Mouse (Mus musculus): ENCODE measurements at regions not wholly inside any gene's neighbourhood (a gene's known extent, or its start where the extent isn't known, plus 50 kb on each side); places are given as distances from the start of the nearest gene placed in this dataset.

DNA sequence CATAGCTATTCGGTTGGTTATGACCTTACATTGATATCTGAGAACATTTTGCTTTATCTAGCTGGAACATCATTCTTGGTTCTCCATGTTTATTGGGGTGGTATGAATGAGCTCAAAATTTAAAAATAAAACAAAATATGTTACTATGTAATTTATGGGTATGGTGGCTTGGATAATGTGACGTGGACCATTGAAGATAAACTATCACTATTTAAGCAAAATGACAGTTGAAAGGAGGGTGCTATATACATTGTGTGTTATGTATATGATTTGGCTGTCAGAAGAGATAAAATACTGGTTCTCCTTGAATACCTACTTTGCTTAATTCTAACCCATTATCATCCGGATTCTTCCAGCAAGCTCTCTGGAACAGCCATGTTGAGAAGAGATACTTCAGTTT is 424.2 kb upstream of the Zeb2 start:
- WGBS, result 95% methylated on average over 3 of the region's 3 CpGs
- Histone ChIP-seq H3K27ac (ENCODE audit: low read depth, low read length) (no peak overlapping the region), H3K4me2 (replicated peaks; ENCODE audit: low read depth, low read length) (no peak overlapping the region), H3K9me3 (ENCODE audit: control insufficient read depth, low read length) (no peaks in the 10 kb centered on the region), H3K9ac (ENCODE audit: low read depth, low read length) (no peak overlapping the region), H3K27me3 (ENCODE audit: control insufficient read depth, insufficient read depth, low read length) (no peaks in the 10 kb centered on the region), H3K36me3 (ENCODE audit: control insufficient read depth, insufficient read depth, low read length) (no peaks in the 10 kb centered on the region), H3K4me3 (ENCODE audit: low read length) (no peak overlapping the region), H3K4me1 (ENCODE audit: control insufficient read depth, insufficient read depth, low read length) (no peaks in the 10 kb centered on the region)
- ATAC-seq (ENCODE audit: low FRiP score, low TSS enrichment), result no peak

DNA sequence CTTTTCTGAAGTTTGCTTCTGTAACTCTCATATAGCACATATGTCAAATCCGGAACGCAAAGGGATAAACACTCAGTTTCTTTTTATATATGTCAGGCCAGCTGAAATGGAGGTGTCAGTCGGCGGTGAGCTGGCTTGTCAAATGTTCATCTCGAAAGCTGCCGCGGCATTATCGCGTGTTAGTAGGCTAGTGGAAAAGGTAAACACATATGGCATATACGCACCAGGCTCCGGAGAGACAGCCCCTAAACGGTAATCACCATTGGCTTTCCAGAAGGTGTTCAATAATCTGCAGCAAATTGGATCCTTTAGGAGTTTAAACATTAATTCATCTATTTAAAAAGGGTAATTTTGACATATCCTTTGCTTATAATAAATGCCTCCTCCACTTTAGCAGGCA is 421.8 kb upstream of the Zeb2 start:
- no peaks in the 10 kb centered on the region for H3K4me1 ChIP-seq (ENCODE audit: control insufficient read depth, insufficient read depth, low read length)
- H3K9ac ChIP-seq (ENCODE audit: low read depth, low read length), result no peak overlapping the region
- no peak overlapping the region for H3K27ac ChIP-seq (ENCODE audit: low read depth, low read length)
- no peak overlapping the region for H3K4me2 ChIP-seq (replicated peaks; ENCODE audit: low read depth, low read length)
- 94% methylated on average over 12 of the region's 12 CpGs for WGBS
- H3K4me3 ChIP-seq (ENCODE audit: low read length), result no peak overlapping the region
- no peaks in the 10 kb centered on the region for H3K27me3 ChIP-seq (ENCODE audit: control insufficient read depth, insufficient read depth, low read length)
- no peak for ATAC-seq (ENCODE audit: low FRiP score, low TSS enrichment)
- no peaks in the 10 kb centered on the region for H3K9me3 ChIP-seq (ENCODE audit: control insufficient read depth, low read length)
- H3K36me3 ChIP-seq (ENCODE audit: control insufficient read depth, insufficient read depth, low read length), result no peaks in the 10 kb centered on the region

DNA sequence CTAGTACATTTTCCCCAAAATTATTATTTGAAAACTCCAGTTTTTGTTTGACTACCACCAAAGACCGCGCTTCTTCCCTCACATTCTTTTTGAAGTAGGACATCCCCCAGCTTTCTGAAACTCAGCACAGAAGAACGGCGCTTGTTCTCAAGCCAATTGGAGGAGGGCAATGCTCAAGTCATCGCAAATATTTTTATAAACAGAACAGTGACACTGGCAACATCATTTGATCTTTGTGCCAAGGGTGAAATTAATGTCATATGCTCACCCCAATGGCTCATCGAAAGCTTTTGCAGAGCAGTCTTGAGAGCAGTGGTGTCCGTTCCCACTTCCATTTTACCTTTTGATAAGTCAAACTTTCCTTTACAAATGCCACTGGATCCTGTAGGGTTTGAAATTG is 420.5 kb upstream of the Zeb2 start:
- Histone ChIP-seq H3K4me1 (ENCODE audit: control insufficient read depth, insufficient read depth, low read length) (no peaks in the 10 kb centered on the region), H3K27me3 (ENCODE audit: control insufficient read depth, insufficient read depth, low read length) (no peaks in the 10 kb centered on the region), H3K9ac (ENCODE audit: low read depth, low read length) (no peak overlapping the region), H3K4me3 (ENCODE audit: low read length) (no peak overlapping the region), H3K27ac (ENCODE audit: low read depth, low read length) (no peak overlapping the region), H3K36me3 (ENCODE audit: control insufficient read depth, insufficient read depth, low read length) (no peaks in the 10 kb centered on the region), H3K9me3 (ENCODE audit: control insufficient read depth, low read length) (no peaks in the 10 kb centered on the region), H3K4me2 (replicated peaks; ENCODE audit: low read depth, low read length) (no peak overlapping the region)
- WGBS, result 91% methylated on average over 7 of the region's 7 CpGs
- no peak for ATAC-seq (ENCODE audit: low FRiP score, low TSS enrichment)

DNA sequence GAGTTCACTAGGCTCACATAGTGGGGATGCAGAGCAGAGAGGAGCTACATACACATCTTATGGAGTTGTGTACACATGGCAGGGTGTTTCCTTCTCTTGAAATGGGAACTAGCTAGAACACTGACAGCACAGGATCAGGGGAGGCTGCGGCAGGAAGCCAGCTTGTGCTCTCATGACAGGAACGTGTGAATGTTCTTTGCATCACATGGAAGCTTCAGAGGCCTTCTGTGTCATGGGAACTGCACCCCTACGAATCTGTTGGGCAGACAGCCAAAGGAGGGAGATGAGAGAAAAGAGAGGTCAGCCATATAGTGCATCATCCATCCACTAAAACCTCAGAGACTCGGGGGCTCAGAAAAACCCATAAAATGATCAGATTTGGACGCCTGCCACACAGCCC is 417.6 kb upstream of the Zeb2 start:
- no peak for ATAC-seq (ENCODE audit: low FRiP score, low TSS enrichment)
- H3K27ac ChIP-seq (ENCODE audit: low read depth, low read length), result no peak overlapping the region

DNA sequence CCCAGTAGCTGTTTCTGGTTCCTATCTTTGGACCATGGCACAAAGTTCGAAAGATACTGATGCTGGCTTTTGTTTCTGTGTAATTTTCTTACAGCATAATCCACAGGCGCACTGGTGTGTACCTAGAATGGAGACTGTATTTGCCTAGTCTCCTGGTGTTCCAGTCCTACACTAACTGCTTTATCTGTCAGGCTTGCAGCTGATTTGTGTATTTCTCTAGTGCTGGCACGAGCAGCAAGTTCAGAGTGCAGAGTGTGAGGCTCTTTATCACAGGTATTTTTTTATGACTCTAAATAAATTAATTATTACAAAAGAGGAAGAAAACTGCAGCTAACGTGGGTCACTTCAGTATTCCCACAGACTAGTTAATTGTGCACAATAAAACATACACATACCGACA is 405.1 kb upstream of the Zeb2 start:
- Histone ChIP-seq H3K27ac (ENCODE audit: low read depth, low read length) (no peak overlapping the region), H3K4me2 (replicated peaks; ENCODE audit: low read depth, low read length) (no peak overlapping the region), H3K9ac (ENCODE audit: low read depth, low read length) (no peak overlapping the region), H3K27me3 (ENCODE audit: control insufficient read depth, insufficient read depth, low read length) (no peaks in the 10 kb centered on the region), H3K4me1 (ENCODE audit: control insufficient read depth, insufficient read depth, low read length) (0 out of 2 replicates have a peak, but pooled peaks cover 4% of the 10 kb centered on the region), H3K4me3 (ENCODE audit: low read length) (no peak overlapping the region), H3K36me3 (ENCODE audit: control insufficient read depth, insufficient read depth, low read length) (no peaks in the 10 kb centered on the region), H3K9me3 (ENCODE audit: control insufficient read depth, low read length) (no peaks in the 10 kb centered on the region)
- no peak for ATAC-seq (ENCODE audit: low FRiP score, low TSS enrichment)
- WGBS, result 59% methylated on average over 5 of the region's 5 CpGs

More for the DNA sequence above, 417.6 kb upstream of the Zeb2 start:
- no peak overlapping the region for H3K4me2 ChIP-seq (replicated peaks; ENCODE audit: low read depth, low read length)
- H3K4me1 ChIP-seq (ENCODE audit: control insufficient read depth, insufficient read depth, low read length), result no peaks in the 10 kb centered on the region
- no peak overlapping the region for H3K4me3 ChIP-seq (ENCODE audit: low read length)
- H3K27me3 ChIP-seq (ENCODE audit: control insufficient read depth, insufficient read depth, low read length), result no peaks in the 10 kb centered on the region
- WGBS, result 56% methylated on average over 5 of the region's 5 CpGs
- no peak overlapping the region for H3K9ac ChIP-seq (ENCODE audit: low read depth, low read length)
- no peaks in the 10 kb centered on the region for H3K36me3 ChIP-seq (ENCODE audit: control insufficient read depth, insufficient read depth, low read length)
- no peaks in the 10 kb centered on the region for H3K9me3 ChIP-seq (ENCODE audit: control insufficient read depth, low read length)

DNA sequence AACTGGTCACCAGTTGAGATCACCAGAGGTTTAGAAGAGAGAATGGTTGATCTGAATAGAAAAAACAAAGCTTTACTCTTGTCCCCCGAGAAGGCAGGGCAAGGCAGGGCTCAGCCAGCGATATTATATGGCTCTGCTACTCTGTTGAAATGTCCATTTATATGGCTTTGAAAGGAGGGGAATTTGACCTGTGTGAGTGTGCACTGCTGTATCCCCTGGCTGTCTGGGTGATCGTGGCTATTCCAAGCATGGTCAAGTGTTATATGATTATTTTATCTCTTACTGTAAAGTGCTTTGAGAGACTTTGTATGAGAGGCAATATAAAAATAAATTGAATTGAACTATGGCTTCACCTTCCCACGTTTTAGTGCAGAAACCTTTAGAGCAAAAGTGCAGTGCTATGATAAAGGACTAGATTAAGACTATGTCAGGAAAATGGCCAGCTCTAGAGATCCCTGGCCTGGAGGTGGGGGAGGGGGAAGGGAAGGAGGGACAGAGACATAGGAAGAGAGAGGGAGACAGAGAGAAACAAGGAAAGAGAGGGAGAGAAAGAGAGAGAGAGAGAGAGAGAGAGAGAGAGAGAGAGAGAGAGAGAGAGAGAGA is 402.5 kb upstream of the Zeb2 start:
- Histone ChIP-seq H3K4me1 (ENCODE audit: control insufficient read depth, insufficient read depth, low read length) (0 out of 2 replicates have a peak, but pooled peaks cover 4% of the 10 kb centered on the region), H3K9me3 (ENCODE audit: control insufficient read depth, low read length) (no peaks in the 10 kb centered on the region), H3K36me3 (ENCODE audit: control insufficient read depth, insufficient read depth, low read length) (no peaks in the 10 kb centered on the region), H3K9ac (ENCODE audit: low read depth, low read length) (no peak overlapping the region), H3K4me3 (ENCODE audit: low read length) (no peak overlapping the region), H3K27me3 (ENCODE audit: control insufficient read depth, insufficient read depth, low read length) (no peaks in the 10 kb centered on the region), H3K27ac (ENCODE audit: low read depth, low read length) (no peak overlapping the region), H3K4me2 (replicated peaks; ENCODE audit: low read depth, low read length) (no peak overlapping the region)
- 26% methylated on average over 4 of the region's 4 CpGs for WGBS
- ATAC-seq (ENCODE audit: low FRiP score, low TSS enrichment), result no peak

DNA sequence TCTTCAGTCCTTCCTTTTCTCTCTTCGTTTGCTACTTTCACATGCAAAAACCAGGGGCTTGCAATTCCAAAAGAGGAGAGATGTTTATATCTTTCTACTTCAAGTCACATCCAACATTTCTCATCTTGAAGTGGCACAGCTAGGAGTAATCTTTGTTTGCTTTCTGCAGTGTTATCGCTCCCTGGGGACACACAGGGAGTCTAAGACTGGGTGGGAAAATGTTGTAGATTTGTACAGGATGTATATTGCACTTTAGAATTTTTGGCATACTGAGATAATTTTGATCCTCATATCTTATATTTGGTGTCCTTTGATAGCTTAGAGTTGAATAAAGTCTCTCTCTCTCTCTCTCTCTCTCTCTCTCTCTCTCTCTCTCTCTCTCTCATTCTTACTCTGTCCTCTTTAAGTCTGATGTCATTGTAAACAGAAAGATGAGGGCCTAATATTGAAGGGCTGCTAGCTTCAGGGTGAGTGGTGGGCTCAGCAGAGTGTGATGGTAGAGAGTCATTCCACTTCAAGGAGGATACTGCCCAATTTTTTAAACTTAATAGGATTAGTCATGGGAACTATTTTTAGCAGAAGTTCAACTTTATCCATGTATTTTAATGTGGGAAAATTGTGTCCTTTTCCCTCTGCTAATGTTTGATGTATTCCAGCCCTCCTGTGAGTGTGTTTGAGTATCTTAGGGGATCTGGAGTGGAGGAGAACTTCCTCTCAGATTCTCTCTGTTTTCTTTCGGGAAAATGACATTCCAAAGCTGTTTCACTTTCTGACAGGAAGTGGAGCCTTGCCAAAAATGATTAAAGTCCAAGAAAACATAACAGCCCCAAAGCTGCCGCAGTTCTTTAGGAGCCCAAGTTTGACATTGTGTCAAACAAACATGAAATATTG is 397.3 kb upstream of the Zeb2 start:
- peak overlapping the region; percentile 67; the same call in 1 of the 2 replicates for H3K27ac ChIP-seq (ENCODE audit: low read depth, low read length)
- 36% methylated on average over 4 of the region's 4 CpGs for WGBS
- H3K4me2 ChIP-seq (replicated peaks; ENCODE audit: low read depth, low read length), result no peak overlapping the region
- no peak overlapping the region for H3K4me3 ChIP-seq (ENCODE audit: low read length)
- no peaks in the 10 kb centered on the region for H3K27me3 ChIP-seq (ENCODE audit: control insufficient read depth, insufficient read depth, low read length)
- H3K4me1 ChIP-seq (ENCODE audit: control insufficient read depth, insufficient read depth, low read length), result 0 out of 2 replicates have a peak, but pooled peaks cover under 1% of the 10 kb centered on the region
- peak; percentile 61 for ATAC-seq (ENCODE audit: low FRiP score, low TSS enrichment)
- H3K9ac ChIP-seq (ENCODE audit: low read depth, low read length), result no peak overlapping the region
- H3K9me3 ChIP-seq (ENCODE audit: control insufficient read depth, low read length), result no peaks in the 10 kb centered on the region
- no peaks in the 10 kb centered on the region for H3K36me3 ChIP-seq (ENCODE audit: control insufficient read depth, insufficient read depth, low read length)

DNA sequence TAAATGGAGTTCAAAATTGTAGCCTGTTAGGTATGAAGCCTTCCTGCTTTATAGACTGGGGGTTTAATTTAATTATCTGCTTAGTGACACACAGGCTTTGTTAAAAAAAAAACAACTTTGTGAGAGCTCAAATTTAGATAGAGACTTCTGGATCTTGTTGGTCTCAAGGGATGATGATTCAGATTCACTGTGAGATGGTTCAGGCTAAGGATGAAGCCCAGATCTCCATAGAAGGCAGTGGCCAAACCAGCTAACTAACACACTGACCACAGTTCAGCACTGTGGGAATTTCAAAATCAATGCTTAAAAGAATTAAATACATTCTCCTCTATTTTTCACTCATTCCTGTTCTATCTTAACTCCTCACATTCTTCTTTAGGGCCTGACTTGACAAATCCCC is 395.7 kb upstream of the Zeb2 start:
- Histone ChIP-seq H3K9me3 (ENCODE audit: control insufficient read depth, low read length) (no peaks in the 10 kb centered on the region), H3K4me1 (ENCODE audit: control insufficient read depth, insufficient read depth, low read length) (no peaks in the 10 kb centered on the region), H3K9ac (ENCODE audit: low read depth, low read length) (no peak overlapping the region), H3K4me3 (ENCODE audit: low read length) (no peak overlapping the region), H3K36me3 (ENCODE audit: control insufficient read depth, insufficient read depth, low read length) (no peaks in the 10 kb centered on the region), H3K27me3 (ENCODE audit: control insufficient read depth, insufficient read depth, low read length) (no peaks in the 10 kb centered on the region), H3K4me2 (replicated peaks; ENCODE audit: low read depth, low read length) (no peak overlapping the region), H3K27ac (ENCODE audit: low read depth, low read length) (no peak overlapping the region)
- no peak for ATAC-seq (ENCODE audit: low FRiP score, low TSS enrichment)

DNA sequence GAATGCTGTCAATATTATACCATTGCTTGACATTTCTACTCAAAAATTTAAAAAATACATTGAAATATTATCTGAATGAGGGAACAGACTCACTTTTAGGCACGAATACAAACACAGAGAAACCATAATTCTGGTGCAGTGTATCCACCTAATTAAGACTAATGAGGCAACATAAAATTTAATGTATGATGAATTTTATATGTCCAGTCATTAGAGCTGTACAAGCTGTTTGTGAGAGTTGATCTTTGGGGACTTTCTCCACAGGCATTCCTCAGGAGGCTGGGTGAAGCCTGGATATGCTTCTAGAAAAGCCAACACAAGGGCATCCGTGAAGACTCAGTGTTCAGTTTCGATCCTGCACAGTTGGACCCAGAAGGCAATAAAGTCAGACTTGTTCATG is 394.6 kb upstream of the Zeb2 start:
- H3K4me3 ChIP-seq (ENCODE audit: low read length), result no peak overlapping the region
- no peak overlapping the region for H3K4me2 ChIP-seq (replicated peaks; ENCODE audit: low read depth, low read length)
- H3K9ac ChIP-seq (ENCODE audit: low read depth, low read length), result no peak overlapping the region
- no peaks in the 10 kb centered on the region for H3K4me1 ChIP-seq (ENCODE audit: control insufficient read depth, insufficient read depth, low read length)
- H3K9me3 ChIP-seq (ENCODE audit: control insufficient read depth, low read length), result no peaks in the 10 kb centered on the region
- WGBS, result 63% methylated on average over 3 of the region's 3 CpGs
- H3K36me3 ChIP-seq (ENCODE audit: control insufficient read depth, insufficient read depth, low read length), result no peaks in the 10 kb centered on the region
- no peaks in the 10 kb centered on the region for H3K27me3 ChIP-seq (ENCODE audit: control insufficient read depth, insufficient read depth, low read length)
- H3K27ac ChIP-seq (ENCODE audit: low read depth, low read length), result no peak overlapping the region
- ATAC-seq (ENCODE audit: low FRiP score, low TSS enrichment), result no peak
